Comparison of ENCODE assay signal across 12 mouse cellular contexts in the genomic region with DNA sequence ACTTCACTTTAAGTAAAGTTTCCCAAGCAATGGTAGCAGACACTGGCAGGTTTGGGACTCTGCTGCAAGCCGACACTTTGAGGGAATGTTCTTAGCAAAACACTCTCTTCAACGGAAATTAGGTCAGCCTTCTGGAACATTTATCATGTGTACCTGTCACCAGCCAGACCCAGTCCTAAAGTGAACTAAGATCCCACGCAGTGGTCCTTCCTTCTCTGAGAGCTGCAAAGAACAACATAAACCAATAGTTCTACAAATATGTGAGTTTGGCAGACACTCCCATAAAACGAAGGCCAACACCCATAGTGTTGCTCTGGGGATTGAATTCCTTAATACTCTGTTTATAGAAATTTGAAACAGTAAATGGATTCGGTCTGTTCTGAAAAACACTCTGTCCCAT.
DNase-seq lines count a peak whose midpoint lies in the region; ATAC-seq lines count a peak whose summit lies in the region.
"Had no signal": no experiment of that assay in that cellular context is flagged by ENCODE, and none has a peak within 500 bp of the region (broad histone marks: within the 10 kb centered on the region; RNA-seq: fewer than 3 reads in every experiment).

No protein-coding gene starts in this region.

- peak overlapping the region; percentile 52 for H3K27ac ChIP-seq in heart, embryonic 16.5 days (ENCODE audit: low read length)
- no peak overlapping the region for H3K27ac ChIP-seq in forebrain, embryonic 15.5 days (replicated peaks)
- H3K27ac ChIP-seq in midbrain, embryonic 15.5 days = no peak overlapping the region
- H3K27ac ChIP-seq: hindbrain, embryonic 15.5 days had no signal

- DNase-seq in kidney, adult 9 months = peak; percentile 37
- DNase-seq in kidney, adult 18-20 months = no peak
- peak; percentile 13 for DNase-seq in embryo, embryonic 9.5 days (ENCODE audit: extremely low spot score)
- peak; percentile 50 for DNase-seq in lung, postnatal 36 days
- DNase-seq: cerebellum, postnatal 10 days; thymus, adult 2 months had no signal

- peak; percentile 78; the same call in 1 of the 2 replicates for ATAC-seq in heart, embryonic 16.5 days (replicated peaks; ENCODE audit: extremely low read depth, insufficient read depth, low FRiP score)
- no peak for ATAC-seq in forebrain, embryonic 15.5 days (replicated peaks)
- no peak for ATAC-seq in midbrain, embryonic 15.5 days (replicated peaks)
- ATAC-seq in erythroid progenitor cell, adult 5-6 weeks (replicated peaks; ENCODE audit: low FRiP score, poor library complexity, severe bottlenecking) = no peak
- ATAC-seq: forebrain, embryonic 14.5 days had no signal

- peaks cover 34% of the 10 kb centered on the region for H3K4me1 ChIP-seq in heart, embryonic 16.5 days (ENCODE audit: control insufficient read depth, insufficient read depth, low read length)
- no peaks in the 10 kb centered on the region for H3K4me1 ChIP-seq in forebrain, embryonic 15.5 days
- peaks cover 7% of the 10 kb centered on the region; the same call in 1 of the 2 replicates for H3K4me1 ChIP-seq in midbrain, embryonic 15.5 days

- whole genome bisulfite sequencing in heart, embryonic 16.5 days = 21% methylated on average over 5 of the region's 5 CpGs
- WGBS in forebrain, embryonic 15.5 days = 80% methylated on average over 5 of the region's 5 CpGs
- 79% methylated on average over 5 of the region's 5 CpGs for WGBS in midbrain, embryonic 15.5 days

- H3K4me3 ChIP-seq in heart, embryonic 16.5 days (ENCODE audit: low read length) = no peak overlapping the region
- H3K4me3 ChIP-seq in forebrain, embryonic 15.5 days = no peak overlapping the region
- no peak overlapping the region for H3K4me3 ChIP-seq in midbrain, embryonic 15.5 days
- H3K4me3 ChIP-seq: hindbrain, embryonic 15.5 days had no signal

- no peaks in the 10 kb centered on the region for H3K27me3 ChIP-seq in heart, embryonic 16.5 days (ENCODE audit: control insufficient read depth, insufficient read depth, low read length)
- H3K27me3 ChIP-seq in forebrain, embryonic 15.5 days = no peaks in the 10 kb centered on the region
- H3K27me3 ChIP-seq in midbrain, embryonic 15.5 days (replicated peaks) = no peaks in the 10 kb centered on the region
- H3K27me3 ChIP-seq: hindbrain, embryonic 15.5 days had no signal

- H3K9ac ChIP-seq in heart, embryonic 16.5 days (ENCODE audit: low read length) = no peak overlapping the region
- H3K9ac ChIP-seq in forebrain, embryonic 15.5 days (replicated peaks) = no peak overlapping the region
- H3K9ac ChIP-seq in midbrain, embryonic 15.5 days = no peak overlapping the region
- H3K9ac ChIP-seq: hindbrain, embryonic 15.5 days had no signal

- H3K9me3 ChIP-seq in heart, embryonic 16.5 days (replicated peaks; ENCODE audit: control insufficient read depth, low read length) = no peaks in the 10 kb centered on the region
- H3K9me3 ChIP-seq in forebrain, embryonic 15.5 days = no peaks in the 10 kb centered on the region
- no peaks in the 10 kb centered on the region for H3K9me3 ChIP-seq in midbrain, embryonic 15.5 days
- H3K9me3 ChIP-seq: hindbrain, embryonic 15.5 days had no signal

- H3K36me3 ChIP-seq in heart, embryonic 16.5 days (ENCODE audit: control insufficient read depth, insufficient read depth) = no peaks in the 10 kb centered on the region
- no peaks in the 10 kb centered on the region for H3K36me3 ChIP-seq in forebrain, embryonic 15.5 days
- no peaks in the 10 kb centered on the region for H3K36me3 ChIP-seq in midbrain, embryonic 15.5 days (replicated peaks)
- H3K36me3 ChIP-seq: hindbrain, embryonic 15.5 days had no signal

- no peak overlapping the region for H3K4me2 ChIP-seq in heart, embryonic 16.5 days (ENCODE audit: low read depth, low read length)
- no peak overlapping the region for H3K4me2 ChIP-seq in forebrain, embryonic 15.5 days (replicated peaks)
- no peak overlapping the region for H3K4me2 ChIP-seq in midbrain, embryonic 15.5 days
- H3K4me2 ChIP-seq: hindbrain, embryonic 15.5 days had no signal
